Mouse (Mus musculus): ENCODE data around the gene Sgcd. TPM values are rescaled to one million over a fixed set of nuclear protein-coding genes. Genes with fewer than 3 reads are reported as not detected.
"Not testable (repeated sequence)": the region's sequence is repeated elsewhere in the genome, so short reads cannot be mapped to it uniquely, and the experiment has no call there.

Sgcd gene
- polyA plus RNA-seq, 1 experiment from 2014 or later, result not detected

GRCm38 (mm10) chr11:47658135-47658534 is 330.6 kb downstream of the Sgcd start:
- no peak overlapping the region for H3K4me3 ChIP-seq (ENCODE audit: inconsistent target)
- no peak overlapping the region for H3K27ac ChIP-seq
- no peaks in the 10 kb centered on the region for H3K36me3 ChIP-seq (ENCODE audit: inconsistent target)
- no peaks in the 10 kb centered on the region for H3K79me2 ChIP-seq (ENCODE audit: inconsistent target)
- 0% methylated on average over 1 of the region's 1 CpGs for WGBS (ENCODE audit: missing documents)

- H3K36me3 ChIP-seq (ENCODE audit: inconsistent target), result no peaks in the 10 kb centered on the region
- no peak overlapping the region for H3K4me3 ChIP-seq (ENCODE audit: inconsistent target)
- H3K79me2 ChIP-seq (ENCODE audit: inconsistent target), result no peaks in the 10 kb centered on the region
- no peak overlapping the region for H3K27ac ChIP-seq
These were observed 342.9 kb downstream of the Sgcd start for GRCm38 (mm10) chr11:47645911-47646310.

- Histone ChIP-seq H3K79me2 (ENCODE audit: inconsistent target) (no peaks in the 10 kb centered on the region), H3K27ac (no peak overlapping the region), H3K4me3 (ENCODE audit: inconsistent target) (no peak overlapping the region), H3K36me3 (ENCODE audit: inconsistent target) (no peaks in the 10 kb centered on the region)
- 78% methylated on average over 2 of the region's 2 CpGs for WGBS (ENCODE audit: missing documents)
These were observed 347.1 kb downstream of the Sgcd start for GRCm38 (mm10) chr11:47641567-47642259.

- WGBS (ENCODE audit: missing documents), result 50% methylated on average over 1 of the region's 1 CpGs
- H3K79me2 ChIP-seq (ENCODE audit: inconsistent target), result no peaks in the 10 kb centered on the region
- H3K27ac ChIP-seq, result no peak overlapping the region
- H3K4me3 ChIP-seq (ENCODE audit: inconsistent target), result no peak overlapping the region
- H3K36me3 ChIP-seq (ENCODE audit: inconsistent target), result no peaks in the 10 kb centered on the region
These were observed 348.2 kb downstream of the Sgcd start for GRCm38 (mm10) chr11:47640556-47640955.

- Histone ChIP-seq H3K27ac (no peak overlapping the region), H3K4me3 (ENCODE audit: inconsistent target) (no peak overlapping the region), H3K36me3 (ENCODE audit: inconsistent target) (no peaks in the 10 kb centered on the region), H3K79me2 (ENCODE audit: inconsistent target) (no peaks in the 10 kb centered on the region)
- 88% methylated on average over 2 of the region's 2 CpGs for WGBS (ENCODE audit: missing documents)
These were observed 358.6 kb downstream of the Sgcd start for GRCm38 (mm10) chr11:47630186-47630585.

- no peaks in the 10 kb centered on the region for H3K79me2 ChIP-seq (ENCODE audit: inconsistent target)
- no peak overlapping the region for H3K27ac ChIP-seq
- H3K36me3 ChIP-seq (ENCODE audit: inconsistent target), result no peaks in the 10 kb centered on the region
- H3K4me3 ChIP-seq (ENCODE audit: inconsistent target), result no peak overlapping the region
- 84% methylated on average over 4 of the region's 4 CpGs for WGBS (ENCODE audit: missing documents)
These were observed 378.9 kb downstream of the Sgcd start for GRCm38 (mm10) chr11:47609892-47610291.

- WGBS (ENCODE audit: missing documents), result 85% methylated on average over 4 of the region's 4 CpGs
- Histone ChIP-seq H3K36me3 (ENCODE audit: inconsistent target) (no peaks in the 10 kb centered on the region), H3K79me2 (ENCODE audit: inconsistent target) (no peaks in the 10 kb centered on the region), H3K27ac (no peak overlapping the region), H3K4me3 (ENCODE audit: inconsistent target) (no peak overlapping the region)
These were observed 414.1 kb downstream of the Sgcd start for GRCm38 (mm10) chr11:47574635-47575034.

- no peaks in the 10 kb centered on the region for H3K79me2 ChIP-seq (ENCODE audit: inconsistent target)
- WGBS (ENCODE audit: missing documents), result 100% methylated on average over 1 of the region's 1 CpGs
These were observed 420.3 kb downstream of the Sgcd start for GRCm38 (mm10) chr11:47568488-47568887.

GRCm38 (mm10) chr11:47566156-47566555 is 422.6 kb downstream of the Sgcd start:
- H3K79me2 ChIP-seq (ENCODE audit: inconsistent target), result no peaks in the 10 kb centered on the region
- no peak overlapping the region for H3K27ac ChIP-seq
- no peaks in the 10 kb centered on the region for H3K36me3 ChIP-seq (ENCODE audit: inconsistent target)
- H3K4me3 ChIP-seq (ENCODE audit: inconsistent target), result no peak overlapping the region
- WGBS (ENCODE audit: missing documents), result 72% methylated on average over 3 of the region's 3 CpGs

More at GRCm38 (mm10) chr11:47568488-47568887, 420.3 kb downstream of the Sgcd start:
- H3K27ac ChIP-seq, result no peak overlapping the region
- no peaks in the 10 kb centered on the region for H3K36me3 ChIP-seq (ENCODE audit: inconsistent target)
- H3K4me3 ChIP-seq (ENCODE audit: inconsistent target), result no peak overlapping the region

- no peak overlapping the region for H3K27ac ChIP-seq
- no peaks in the 10 kb centered on the region for H3K79me2 ChIP-seq (ENCODE audit: inconsistent target)
- no peaks in the 10 kb centered on the region for H3K36me3 ChIP-seq (ENCODE audit: inconsistent target)
- 64% methylated on average over 1 of the region's 1 CpGs for WGBS (ENCODE audit: missing documents)
- H3K4me3 ChIP-seq (ENCODE audit: inconsistent target), result no peak overlapping the region
These were observed 463.9 kb downstream of the Sgcd start for GRCm38 (mm10) chr11:47524845-47525244.

- H3K4me3 ChIP-seq (ENCODE audit: inconsistent target), result no peak overlapping the region
- H3K27ac ChIP-seq, result no peak overlapping the region
- no peaks in the 10 kb centered on the region for H3K36me3 ChIP-seq (ENCODE audit: inconsistent target)
- H3K79me2 ChIP-seq (ENCODE audit: inconsistent target), result no peaks in the 10 kb centered on the region
- WGBS (ENCODE audit: missing documents), result 69% methylated on average over 6 of the region's 6 CpGs
These were observed 480.7 kb downstream of the Sgcd start for GRCm38 (mm10) chr11:47508047-47508446.

- H3K4me3 ChIP-seq (ENCODE audit: inconsistent target); H3K27ac ChIP-seq; H3K36me3 ChIP-seq (ENCODE audit: inconsistent target); H3K79me2 ChIP-seq (ENCODE audit: inconsistent target): not testable (repeated sequence)
These were observed 485.5 kb downstream of the Sgcd start for GRCm38 (mm10) chr11:47503236-47503635.

GRCm38 (mm10) chr11:47473493-47474230 is 515.1 kb downstream of the Sgcd start:
- Histone ChIP-seq H3K79me2 (ENCODE audit: inconsistent target) (no peaks in the 10 kb centered on the region), H3K4me3 (ENCODE audit: inconsistent target) (no peak overlapping the region), H3K27ac (no peak overlapping the region), H3K36me3 (ENCODE audit: inconsistent target) (no peaks in the 10 kb centered on the region)
- 29% methylated on average over 1 of the region's 1 CpGs for WGBS (ENCODE audit: missing documents)

GRCm38 (mm10) chr11:47460700-47461099 is 528.1 kb downstream of the Sgcd start:
- not testable (repeated sequence) for H3K27ac ChIP-seq; H3K36me3 ChIP-seq (ENCODE audit: inconsistent target); H3K4me3 ChIP-seq (ENCODE audit: inconsistent target); H3K79me2 ChIP-seq (ENCODE audit: inconsistent target)

- H3K27ac ChIP-seq, result no peak overlapping the region
- H3K79me2 ChIP-seq (ENCODE audit: inconsistent target), result no peaks in the 10 kb centered on the region
- 79% methylated on average over 1 of the region's 2 CpGs for WGBS (ENCODE audit: missing documents)
- no peak overlapping the region for H3K4me3 ChIP-seq (ENCODE audit: inconsistent target)
- H3K36me3 ChIP-seq (ENCODE audit: inconsistent target), result no peaks in the 10 kb centered on the region
These were observed 528.6 kb downstream of the Sgcd start for GRCm38 (mm10) chr11:47460149-47460548.

Data from macrophage (primary cell).